Mouse (Mus musculus): Measurements from ENCODE around the gene Vps51.

- TF ChIP-seq POLR2A (IDR thresholded peaks at IDR 0.05; ENCODE audit: insufficient read depth, low read depth, low read length) (no peak), CTCF (IDR thresholded peaks at IDR 0.05; ENCODE audit: insufficient read depth, low read depth, low read length) (no peak)
These were observed 46.3 kb upstream of the Vps51 start for GRCm38 (mm10) chr19:6123330-6123729.
